In the genomic region with DNA sequence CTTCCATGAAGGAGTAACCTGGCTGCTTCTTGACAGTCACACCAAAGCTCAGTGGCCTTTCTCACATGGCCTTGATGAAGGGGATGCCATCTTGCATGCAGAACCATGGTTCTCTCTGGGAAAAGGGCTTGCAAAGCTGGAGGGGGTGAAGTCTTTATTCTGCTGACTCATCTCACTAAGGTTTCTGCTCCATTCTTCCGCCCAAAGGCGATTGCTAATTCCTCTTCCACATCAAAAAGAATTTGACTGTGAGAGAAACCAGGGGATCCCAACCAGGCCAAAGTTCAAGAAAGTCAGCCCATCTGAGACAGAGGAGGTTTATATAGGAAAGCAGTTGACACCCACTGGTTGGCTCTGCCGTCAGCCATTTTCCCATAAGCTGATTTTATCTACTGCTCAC, we compare ENCODE assay signal across 21 mouse cellular contexts. TPM values are rescaled to one million over a fixed set of nuclear protein-coding genes. Genes with fewer than 3 reads are reported as not detected.
DNase-seq lines count a peak whose midpoint lies in the region; ATAC-seq and TF ChIP-seq lines count a peak whose summit lies in the region.
"Had no signal": no experiment of that assay in that cellular context is flagged by ENCODE, and none has a peak within 500 bp of the region (broad histone marks: within the 10 kb centered on the region; RNA-seq: fewer than 3 reads in every experiment).

No protein-coding gene starts in this region.

- no peak for TF ChIP-seq EP300 in heart, postnatal 0 days (IDR thresholded peaks at IDR 0.05; ENCODE audit: low read depth)
- no peak for TF ChIP-seq EP300 in lung, postnatal 0 days (IDR thresholded peaks at IDR 0.05)

- ATAC-seq in heart, postnatal 0 days (ENCODE audit: insufficient read depth, low read depth), result no peak
- no peak for ATAC-seq in midbrain, embryonic 16.5 days
- ATAC-seq in midbrain, postnatal 0 days (ENCODE audit: low FRiP score), result no peak
- ATAC-seq in lung, postnatal 0 days, result no peak
- ATAC-seq: forebrain, embryonic 13.5 days; forebrain, postnatal 0 days; intestine, embryonic 16.5 days; Patski had no signal

- H3K36me3 ChIP-seq in heart, postnatal 0 days (replicated peaks; ENCODE audit: control insufficient read depth, insufficient read depth, low read length), result no peaks in the 10 kb centered on the region
- H3K36me3 ChIP-seq in midbrain, embryonic 16.5 days (ENCODE audit: control insufficient read depth, insufficient read depth, low read length), result no peaks in the 10 kb centered on the region
- no peaks in the 10 kb centered on the region for H3K36me3 ChIP-seq in midbrain, postnatal 0 days (ENCODE audit: insufficient read depth, low read length)
- no peaks in the 10 kb centered on the region for H3K36me3 ChIP-seq in lung, postnatal 0 days (ENCODE audit: insufficient read depth, low read length)
- H3K36me3 ChIP-seq: embryonic facial prominence, embryonic 10.5 days; heart, embryonic 10.5 days; hindbrain, embryonic 15.5 days had no signal

- no peak overlapping the region for H3K4me2 ChIP-seq in heart, postnatal 0 days (ENCODE audit: low read depth, low read length)
- no peak overlapping the region for H3K4me2 ChIP-seq in midbrain, embryonic 16.5 days (ENCODE audit: low read length)
- no peak overlapping the region for H3K4me2 ChIP-seq in midbrain, postnatal 0 days (ENCODE audit: low read depth, low read length, poor library complexity, severe bottlenecking)
- H3K4me2 ChIP-seq in lung, postnatal 0 days (replicated peaks; ENCODE audit: low read depth, low read length), result no peak overlapping the region
- H3K4me2 ChIP-seq: forebrain, embryonic 13.5 days; hindbrain, embryonic 15.5 days had no signal

- no peaks in the 10 kb centered on the region for H3K4me1 ChIP-seq in heart, postnatal 0 days (ENCODE audit: control insufficient read depth, insufficient read depth)
- H3K4me1 ChIP-seq in midbrain, embryonic 16.5 days (ENCODE audit: control insufficient read depth, insufficient read depth, low read length), result no peaks in the 10 kb centered on the region
- no peaks in the 10 kb centered on the region for H3K4me1 ChIP-seq in midbrain, postnatal 0 days (ENCODE audit: insufficient read depth, low read length)
- H3K4me1 ChIP-seq in lung, postnatal 0 days (ENCODE audit: insufficient read depth, low read depth, low read length), result no peaks in the 10 kb centered on the region
- H3K4me1 ChIP-seq: forebrain, embryonic 13.5 days; hindbrain, embryonic 15.5 days had no signal

- no peak for DNase-seq in heart, postnatal 0 days (ENCODE audit: low spot score)
- no peak for DNase-seq in heart, adult 8-10 months (ENCODE audit: low spot score)
- DNase-seq in midbrain, postnatal 0 days (ENCODE audit: low spot score), result no peak
- DNase-seq in R1 (ENCODE audit: low read depth, low spot score), result peak; percentile 54
- DNase-seq in lung, postnatal 0 days (ENCODE audit: low spot score), result no peak
- DNase-seq: adrenal gland, adult 8-10 months; adrenal gland, postnatal 36 days; cerebellum, adult 2 months; cerebellum, postnatal 10 days; forebrain, postnatal 0 days; gastrocnemius, adult 2 months; gastrocnemius, postnatal 36 days; heart, adult 11 months; heart, postnatal 36 days had no signal

- peak overlapping the region; percentile 30; the same call in 1 of the 2 replicates for H3K27ac ChIP-seq in heart, postnatal 0 days (ENCODE audit: low read depth)
- 0 out of 2 replicates have a peak overlapping the region, but pooled peaks have one; percentile 7 for H3K27ac ChIP-seq in midbrain, embryonic 16.5 days (ENCODE audit: low read length)
- no peak overlapping the region for H3K27ac ChIP-seq in midbrain, postnatal 0 days (ENCODE audit: low read depth, low read length)
- H3K27ac ChIP-seq in lung, postnatal 0 days (ENCODE audit: low read length), result no peak overlapping the region
- H3K27ac ChIP-seq: embryonic facial prominence, embryonic 10.5 days; forebrain, embryonic 13.5 days; gastrocnemius, adult 2 months; heart, embryonic 10.5 days; hindbrain, embryonic 15.5 days had no signal

- no peak overlapping the region for H3K4me3 ChIP-seq in heart, postnatal 0 days (ENCODE audit: low read depth, low read length)
- H3K4me3 ChIP-seq in midbrain, embryonic 16.5 days (ENCODE audit: low read depth, low read length), result no peak overlapping the region
- H3K4me3 ChIP-seq in midbrain, postnatal 0 days (ENCODE audit: low read depth, low read length), result no peak overlapping the region
- H3K4me3 ChIP-seq in lung, postnatal 0 days (ENCODE audit: low read depth, low read length), result no peak overlapping the region
- H3K4me3 ChIP-seq: embryonic facial prominence, embryonic 10.5 days; forebrain, embryonic 13.5 days; gastrocnemius, adult 2 months; heart, embryonic 10.5 days; hindbrain, embryonic 15.5 days had no signal

- H3K9me3 ChIP-seq in heart, postnatal 0 days (replicated peaks; ENCODE audit: control insufficient read depth, low read length), result no peaks in the 10 kb centered on the region
- no peaks in the 10 kb centered on the region for H3K9me3 ChIP-seq in midbrain, embryonic 16.5 days (replicated peaks; ENCODE audit: control insufficient read depth, low read length, poor library complexity, severe bottlenecking)
- no peaks in the 10 kb centered on the region for H3K9me3 ChIP-seq in midbrain, postnatal 0 days (ENCODE audit: low read length)
- no peaks in the 10 kb centered on the region for H3K9me3 ChIP-seq in lung, postnatal 0 days (ENCODE audit: low read length)
- H3K9me3 ChIP-seq: embryonic facial prominence, embryonic 10.5 days; forebrain, embryonic 13.5 days; heart, embryonic 10.5 days; hindbrain, embryonic 15.5 days had no signal

- no peak for TF ChIP-seq CTCF in heart, postnatal 0 days (IDR thresholded peaks at IDR 0.05; ENCODE audit: low read depth)
- no peak for TF ChIP-seq CTCF in midbrain, postnatal 0 days (IDR thresholded peaks at IDR 0.05)
- TF ChIP-seq CTCF in lung, postnatal 0 days (IDR thresholded peaks at IDR 0.05), result no peak

- H3K9ac ChIP-seq in heart, postnatal 0 days (replicated peaks; ENCODE audit: low read depth, low read length), result no peak overlapping the region
- H3K9ac ChIP-seq in midbrain, embryonic 16.5 days (ENCODE audit: low read depth, low read length), result no peak overlapping the region
- H3K9ac ChIP-seq in midbrain, postnatal 0 days (replicated peaks; ENCODE audit: low read length, poor library complexity, severe bottlenecking), result no peak overlapping the region
- no peak overlapping the region for H3K9ac ChIP-seq in lung, postnatal 0 days (replicated peaks; ENCODE audit: low read depth)
- H3K9ac ChIP-seq: forebrain, embryonic 13.5 days; forebrain, postnatal 0 days; hindbrain, embryonic 15.5 days had no signal

- WGBS in heart, postnatal 0 days, result 60% methylated on average over 3 of the region's 3 CpGs
- 53% methylated on average over 3 of the region's 3 CpGs for WGBS in midbrain, embryonic 16.5 days
- WGBS in midbrain, postnatal 0 days, result 57% methylated on average over 3 of the region's 3 CpGs
- 49% methylated on average over 3 of the region's 3 CpGs for WGBS in lung, postnatal 0 days

- H3K27me3 ChIP-seq in heart, postnatal 0 days (ENCODE audit: control insufficient read depth, insufficient read depth, low read length), result no peaks in the 10 kb centered on the region
- no peaks in the 10 kb centered on the region for H3K27me3 ChIP-seq in midbrain, embryonic 16.5 days (ENCODE audit: control insufficient read depth, insufficient read depth, low read depth, low read length)
- no peaks in the 10 kb centered on the region for H3K27me3 ChIP-seq in midbrain, postnatal 0 days (ENCODE audit: insufficient read depth, low read length)
- H3K27me3 ChIP-seq in lung, postnatal 0 days (replicated peaks; ENCODE audit: insufficient read depth, low read length), result no peaks in the 10 kb centered on the region
- H3K27me3 ChIP-seq: forebrain, embryonic 13.5 days; hindbrain, embryonic 15.5 days; Patski had no signal

RNA-seq across cellular contexts. Expression of a gene that starts 46.2 kb away (rescaled TPM):
- total RNA-seq in heart, postnatal 0 days (2014; rRNA removed; ENCODE audit: low replicate concordance), result 4.7 and 5.2 TPM in 2 replicates
- 8.7 and 9.7 TPM in 2 replicates for polyA plus RNA-seq in heart, postnatal 0 days (2015; fragmentation: Nextera tagmentation; extraction: Ambion mirVana)
- total RNA-seq in heart, adult 8-10 months (2022), result 10 to 100 TPM; 43.9 to 80.9 (median 65.3) TPM
- 103 and 128 TPM in 2 replicates for polyA plus RNA-seq in midbrain, embryonic 16.5 days (2015; fragmentation: Nextera tagmentation; extraction: Ambion mirVana)
- 28.5 and 38.1 TPM in 2 replicates for total RNA-seq in midbrain, postnatal 0 days (2014; rRNA removed)
- polyA plus RNA-seq in midbrain, postnatal 0 days (2015; fragmentation: Nextera tagmentation; extraction: Ambion mirVana), result 66.6 and 74.1 TPM in 2 replicates
- 7.3 and 14.7 TPM in 2 replicates for polyA plus RNA-seq in lung, postnatal 0 days (2015; fragmentation: Nextera tagmentation; extraction: Ambion mirVana)

Comparison
In these comparisons a context has a peak if more than half of its experiments do, and no peak if none do; other contexts are left out.
1. H3K27ac ChIP-seq: peak in heart, postnatal 0 days (single experiment) and midbrain, embryonic 16.5 days (single experiment); none in midbrain, postnatal 0 days (single experiment) and lung, postnatal 0 days (single experiment).